Mouse (Mus musculus): ENCODE results near the gene Gm37240. TPM values are rescaled to one million over a fixed set of nuclear protein-coding genes. Genes with fewer than 3 reads are reported as not detected.

Gm37240 gene
- polyA plus RNA-seq, 1 experiment = 0.77 TPM

GRCm38 (mm10) chr3:85652727-85653665 lies 234.3 kb downstream of the Gm37240 start:
- no peak for TF ChIP-seq CTCF (IDR thresholded peaks at IDR 0.05; ENCODE audit: borderline replicate concordance, insufficient read depth, low read depth, low read length)
- TF ChIP-seq POLR2A (IDR thresholded peaks at IDR 0.05; ENCODE audit: borderline replicate concordance, insufficient read depth, low read length) = no peak
- Histone ChIP-seq H3K27ac (ENCODE audit: insufficient read depth, low read length) (no peak overlapping the region), H3K27me3 (ENCODE audit: control insufficient read depth, insufficient read depth, low read length) (no peaks in the 10 kb centered on the region), H3K4me1 (ENCODE audit: control insufficient read depth, insufficient read depth, low read length) (peaks cover 11% of the 10 kb centered on the region; the same call in 1 of the 2 replicates), H3K4me3 (replicated peaks; ENCODE audit: insufficient read depth, low read depth, low read length) (no peak overlapping the region)
- 82% methylated on average over 4 of the region's 4 CpGs for WGBS
- DNase-seq = no peak

GRCm38 (mm10) chr3:85649176-85649575 lies 238.1 kb downstream of the Gm37240 start:
- TF ChIP-seq CTCF (IDR thresholded peaks at IDR 0.05; ENCODE audit: borderline replicate concordance, insufficient read depth, low read depth, low read length) (peak; percentile 14; the same call in 1 of the 2 replicates), POLR2A (IDR thresholded peaks at IDR 0.05; ENCODE audit: borderline replicate concordance, insufficient read depth, low read length) (no peak)
- Histone ChIP-seq H3K4me1 (ENCODE audit: control insufficient read depth, insufficient read depth, low read length) (peaks cover 11% of the 10 kb centered on the region; the same call in 1 of the 2 replicates), H3K27me3 (ENCODE audit: control insufficient read depth, insufficient read depth, low read length) (no peaks in the 10 kb centered on the region), H3K4me3 (replicated peaks; ENCODE audit: insufficient read depth, low read depth, low read length) (no peak overlapping the region), H3K27ac (ENCODE audit: insufficient read depth, low read length) (0 out of 2 replicates have a peak overlapping the region, but pooled peaks have one; percentile 3)
- DNase-seq = peak; percentile 72 to 86
- 16% methylated on average over 4 of the region's 4 CpGs for WGBS

GRCm38 (mm10) chr3:85645517-85646004 lies 241.8 kb downstream of the Gm37240 start:
- no peak overlapping the region for H3K27ac ChIP-seq (ENCODE audit: insufficient read depth, low read length)
- no peaks in the 10 kb centered on the region for H3K27me3 ChIP-seq (ENCODE audit: control insufficient read depth, insufficient read depth, low read length)
- 98% methylated on average over 7 of the region's 7 CpGs for WGBS
- peaks cover 11% of the 10 kb centered on the region; the same call in 1 of the 2 replicates for H3K4me1 ChIP-seq (ENCODE audit: control insufficient read depth, insufficient read depth, low read length)
- no peak for TF ChIP-seq POLR2A (IDR thresholded peaks at IDR 0.05; ENCODE audit: borderline replicate concordance, insufficient read depth, low read length)
- no peak for TF ChIP-seq CTCF (IDR thresholded peaks at IDR 0.05; ENCODE audit: borderline replicate concordance, insufficient read depth, low read depth, low read length)
- DNase-seq = no peak
- H3K4me3 ChIP-seq (replicated peaks; ENCODE audit: insufficient read depth, low read depth, low read length) = no peak overlapping the region

- H3K27ac ChIP-seq (ENCODE audit: insufficient read depth, low read length) = no peak overlapping the region
- no peaks in the 10 kb centered on the region for H3K27me3 ChIP-seq (ENCODE audit: control insufficient read depth, insufficient read depth, low read length)
- H3K4me1 ChIP-seq (ENCODE audit: control insufficient read depth, insufficient read depth, low read length) = peaks cover 9% of the 10 kb centered on the region; the same call in 1 of the 2 replicates
- no peak for TF ChIP-seq POLR2A (IDR thresholded peaks at IDR 0.05; ENCODE audit: borderline replicate concordance, insufficient read depth, low read length)
- no peak for TF ChIP-seq CTCF (IDR thresholded peaks at IDR 0.05; ENCODE audit: borderline replicate concordance, insufficient read depth, low read depth, low read length)
- 96% methylated on average over 3 of the region's 3 CpGs for WGBS
- DNase-seq = no peak
- no peak overlapping the region for H3K4me3 ChIP-seq (replicated peaks; ENCODE audit: insufficient read depth, low read depth, low read length)
Observed at GRCm38 (mm10) chr3:85644814-85645213, 242.5 kb downstream of the Gm37240 start.

GRCm38 (mm10) chr3:85641751-85642150 lies 245.6 kb downstream of the Gm37240 start:
- WGBS = 62% methylated on average over 3 of the region's 3 CpGs
- no peak for TF ChIP-seq CTCF (IDR thresholded peaks at IDR 0.05; ENCODE audit: borderline replicate concordance, insufficient read depth, low read depth, low read length)
- no peak for TF ChIP-seq POLR2A (IDR thresholded peaks at IDR 0.05; ENCODE audit: borderline replicate concordance, insufficient read depth, low read length)
- H3K27me3 ChIP-seq (ENCODE audit: control insufficient read depth, insufficient read depth, low read length) = no peaks in the 10 kb centered on the region
- H3K4me3 ChIP-seq (replicated peaks; ENCODE audit: insufficient read depth, low read depth, low read length) = no peak overlapping the region
- no peak for DNase-seq
- no peak overlapping the region for H3K27ac ChIP-seq (ENCODE audit: insufficient read depth, low read length)
- no peaks in the 10 kb centered on the region; the same call in 1 of the 2 replicates for H3K4me1 ChIP-seq (ENCODE audit: control insufficient read depth, insufficient read depth, low read length)

GRCm38 (mm10) chr3:85636716-85637447 lies 250.4 kb downstream of the Gm37240 start:
- Histone ChIP-seq H3K27ac (ENCODE audit: insufficient read depth, low read length) (no peak overlapping the region), H3K4me3 (replicated peaks; ENCODE audit: insufficient read depth, low read depth, low read length) (no peak overlapping the region), H3K27me3 (ENCODE audit: control insufficient read depth, insufficient read depth, low read length) (no peaks in the 10 kb centered on the region), H3K4me1 (ENCODE audit: control insufficient read depth, insufficient read depth, low read length) (no peaks in the 10 kb centered on the region; the same call in 1 of the 2 replicates)
- no peak for DNase-seq
- TF ChIP-seq POLR2A (IDR thresholded peaks at IDR 0.05; ENCODE audit: borderline replicate concordance, insufficient read depth, low read length) (no peak), CTCF (IDR thresholded peaks at IDR 0.05; ENCODE audit: borderline replicate concordance, insufficient read depth, low read depth, low read length) (no peak)
- WGBS = 89% methylated on average over 5 of the region's 5 CpGs

- H3K4me3 ChIP-seq (replicated peaks; ENCODE audit: insufficient read depth, low read depth, low read length) = no peak overlapping the region
- WGBS = 96% methylated on average over 2 of the region's 2 CpGs
- no peaks in the 10 kb centered on the region; the same call in 1 of the 2 replicates for H3K4me1 ChIP-seq (ENCODE audit: control insufficient read depth, insufficient read depth, low read length)
- no peaks in the 10 kb centered on the region for H3K27me3 ChIP-seq (ENCODE audit: control insufficient read depth, insufficient read depth, low read length)
- no peak for TF ChIP-seq POLR2A (IDR thresholded peaks at IDR 0.05; ENCODE audit: borderline replicate concordance, insufficient read depth, low read length)
- no peak for TF ChIP-seq CTCF (IDR thresholded peaks at IDR 0.05; ENCODE audit: borderline replicate concordance, insufficient read depth, low read depth, low read length)
- H3K27ac ChIP-seq (ENCODE audit: insufficient read depth, low read length) = no peak overlapping the region
- no peak for DNase-seq
Observed at GRCm38 (mm10) chr3:85635591-85635990, 251.7 kb downstream of the Gm37240 start.
